Mouse (Mus musculus) embryonic fibroblast, embryonic 13.5 days (primary cell): ENCODE data around the gene Ankrd44. TPM values are rescaled to one million over a fixed set of nuclear protein-coding genes. Genes with fewer than 3 reads are reported as not detected.

Experiments used
- H3K27ac ChIP-seq: 2 replicates; pipeline ENCODE4 v1.5.1; 2012; ENCODE audit warnings: low read length, control low read depth, inconsistent platforms; ENCODE audit not compliant: insufficient read depth
- H3K4me1 ChIP-seq: 2 replicates; pipeline ENCODE4 v1.6.1; 2011; ENCODE audit warnings: low read length; ENCODE audit not compliant: control insufficient read depth, insufficient read depth
- H3K4me3 ChIP-seq: 2 replicates; pipeline ENCODE4 v1.5.1; 2011; ENCODE audit warnings: mild to moderate bottlenecking, control low read depth, low read length; ENCODE audit not compliant: insufficient read depth
- CTCF ChIP-seq: IDR thresholded peaks from 2 replicates; pipeline ENCODE4 v1.5.1; 2011; ENCODE audit warnings: mild to moderate bottlenecking, control low read depth, low read length, moderate library complexity, borderline replicate concordance; ENCODE audit not compliant: insufficient read depth
- POLR2A ChIP-seq: IDR thresholded peaks from 2 replicates; pipeline ENCODE4 v1.6.1; 2011; ENCODE audit warnings: low read depth, mild to moderate bottlenecking, control low read depth, low read length, moderate library complexity
- polyA plus RNA-seq: library from polyadenylated mRNA; stranded (reverse); fragments of >200 nt; gene quantifications from 2 replicates; pipeline ENCODE4 v1.2.4, GENCODE M21; 2011; ENCODE audit warnings: low read depth; ENCODE audit not compliant: missing spikeins, insufficient read length

Gene Ankrd44
- polyA plus RNA-seq, 1 experiment = 24.8 TPM

DNA sequence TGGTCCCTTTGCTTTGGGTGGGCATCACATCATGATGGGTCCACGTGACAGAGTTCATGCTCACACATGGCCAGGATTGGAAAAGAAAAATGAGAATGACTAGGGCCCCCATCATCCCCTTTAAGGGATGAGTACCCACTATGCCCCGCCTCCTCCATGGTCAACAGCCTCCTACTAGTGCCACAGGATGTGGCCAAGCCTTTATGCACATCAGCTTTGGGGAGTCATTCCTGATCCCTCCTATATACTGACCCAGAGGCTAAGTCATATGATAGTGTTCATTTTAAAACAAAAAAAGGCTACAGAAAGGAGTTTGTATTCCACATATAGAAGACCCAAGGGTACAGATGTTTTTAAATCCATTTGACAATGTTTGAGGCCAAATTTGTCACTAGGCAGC, 287.1 kb downstream of the Ankrd44 start:
- no peak for TF ChIP-seq CTCF
- no peak overlapping the region for H3K27ac ChIP-seq
- H3K4me3 ChIP-seq = no peak overlapping the region
- no peaks in the 10 kb centered on the region for H3K4me1 ChIP-seq

DNA sequence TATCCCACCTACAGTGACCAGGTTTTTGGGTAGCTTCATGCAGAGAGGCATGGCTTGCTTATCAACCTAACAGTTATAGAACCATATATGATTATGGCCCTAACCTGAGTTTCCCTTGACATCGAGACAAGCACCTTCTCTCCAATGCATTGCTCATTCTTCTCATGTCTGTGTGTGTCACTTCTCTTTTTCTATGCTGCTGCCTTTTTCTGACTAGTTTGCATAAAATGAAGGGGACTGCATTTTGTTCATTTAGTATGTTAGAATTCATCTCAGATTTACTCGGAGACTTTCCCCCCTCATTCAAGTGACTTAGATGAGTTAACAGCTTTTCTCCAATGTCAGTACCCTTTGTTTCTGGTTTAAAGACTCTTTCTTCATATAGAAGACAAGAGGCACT, 288.8 kb downstream of the Ankrd44 start:
- no peak overlapping the region for H3K4me3 ChIP-seq
- TF ChIP-seq POLR2A = no peak
- TF ChIP-seq CTCF = no peak
- no peak overlapping the region for H3K27ac ChIP-seq
- H3K4me1 ChIP-seq = no peaks in the 10 kb centered on the region

DNA sequence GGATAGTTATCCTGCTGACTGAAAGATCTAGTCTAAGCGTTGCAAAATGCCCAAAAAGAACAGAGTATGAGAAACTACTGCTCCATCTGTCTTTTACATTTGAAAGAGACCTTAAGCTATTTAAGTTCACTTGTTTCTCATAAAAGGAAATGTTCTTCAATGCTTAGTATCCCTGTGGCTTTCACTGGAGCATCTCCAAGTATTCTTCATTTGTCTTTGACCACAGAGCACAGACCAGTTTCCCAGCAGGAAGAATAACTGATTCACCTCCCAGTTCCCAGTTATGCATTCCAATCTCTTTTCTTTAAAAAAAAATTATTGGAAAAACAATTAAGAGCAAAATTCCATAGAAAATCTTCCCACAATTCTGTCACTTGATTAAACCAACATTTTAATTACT, 297.1 kb downstream of the Ankrd44 start:
- Histone ChIP-seq H3K4me3 (no peak overlapping the region), H3K27ac (peak overlapping the region; percentile 92), H3K4me1 (peaks cover 4% of the 10 kb centered on the region; the same call in 1 of the 2 replicates)
- TF ChIP-seq CTCF = no peak
- no peak for TF ChIP-seq POLR2A

DNA sequence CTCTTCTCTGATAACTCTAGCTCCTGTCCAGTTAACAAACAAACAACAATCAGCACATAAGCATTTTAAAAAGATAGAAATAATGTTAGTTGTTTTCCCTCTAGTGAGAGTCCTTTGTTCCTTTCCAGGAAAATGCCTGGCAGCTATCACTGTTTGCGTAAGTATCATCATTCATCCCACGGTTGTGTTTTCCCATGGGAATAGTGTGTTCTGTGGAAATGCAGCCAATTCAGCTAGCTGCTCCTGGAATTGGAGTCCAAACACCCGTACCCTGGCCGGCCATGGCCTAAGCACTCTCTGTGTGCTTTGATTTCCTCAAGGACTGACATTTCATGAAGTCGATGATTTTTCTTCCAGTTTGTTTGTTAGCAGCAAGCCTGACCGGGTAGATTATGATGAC, 311.2 kb downstream of the Ankrd44 start:
- TF ChIP-seq CTCF (no peak), POLR2A (no peak)
- H3K4me3 ChIP-seq = no peak overlapping the region
- peaks cover 2% of the 10 kb centered on the region; the same call in 1 of the 2 replicates for H3K4me1 ChIP-seq
- no peak overlapping the region for H3K27ac ChIP-seq

DNA sequence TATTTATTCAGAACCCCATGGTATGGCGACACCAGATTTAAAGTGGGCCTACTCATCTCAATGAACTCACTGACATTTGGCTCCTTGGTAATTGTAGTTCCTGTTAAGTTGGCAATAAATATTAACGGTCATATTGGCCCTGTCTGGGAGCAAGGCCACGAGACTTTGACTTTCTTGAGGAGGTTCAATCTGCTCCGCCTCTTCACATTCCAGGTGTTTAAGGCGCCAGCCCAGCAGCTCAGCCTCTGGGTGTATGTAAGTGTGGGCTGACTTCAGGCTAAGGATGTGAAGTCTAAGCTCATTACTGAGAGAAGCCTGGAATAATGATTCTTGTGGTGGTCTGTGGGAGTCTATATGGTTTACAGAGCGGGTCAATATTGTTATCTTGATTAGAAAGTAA, 313.8 kb downstream of the Ankrd44 start:
- H3K4me3 ChIP-seq = no peak overlapping the region
- peaks cover 2% of the 10 kb centered on the region; the same call in 1 of the 2 replicates for H3K4me1 ChIP-seq
- no peak for TF ChIP-seq CTCF
- no peak for TF ChIP-seq POLR2A
- no peak overlapping the region for H3K27ac ChIP-seq

DNA sequence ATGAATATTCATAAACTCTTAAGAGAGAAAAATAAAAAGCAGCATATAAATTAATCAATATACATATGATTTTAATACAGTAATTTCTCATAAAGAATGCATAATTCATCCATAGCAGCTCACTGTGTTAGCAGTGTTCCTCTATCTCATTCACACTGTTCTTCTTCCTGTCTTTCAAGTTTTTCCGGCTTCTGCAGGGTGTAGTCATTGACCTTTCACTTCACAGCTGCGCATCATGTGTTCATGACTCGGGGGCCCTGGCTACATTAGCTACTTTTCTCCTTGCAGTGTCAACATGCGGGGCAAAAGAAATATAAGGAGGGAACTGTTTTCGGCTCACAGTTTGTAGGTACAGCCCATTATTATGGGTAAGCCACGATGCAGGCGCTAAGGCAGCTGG, 314.3 kb downstream of the Ankrd44 start:
- H3K27ac ChIP-seq = no peak overlapping the region

GRCm38 (mm10) chr1:54606936-54607335, 319.3 kb downstream of the Ankrd44 start:
- H3K4me3 ChIP-seq = no peak overlapping the region
- no peak overlapping the region for H3K27ac ChIP-seq
- no peak for TF ChIP-seq CTCF
- TF ChIP-seq POLR2A = no peak
- peaks cover 5% of the 10 kb centered on the region for H3K4me1 ChIP-seq

More for the DNA sequence above, 314.3 kb downstream of the Ankrd44 start:
- H3K4me3 ChIP-seq = no peak overlapping the region
- no peak for TF ChIP-seq CTCF
- TF ChIP-seq POLR2A = no peak
- H3K4me1 ChIP-seq = peaks cover 2% of the 10 kb centered on the region; the same call in 1 of the 2 replicates

GRCm38 (mm10) chr1:54601692-54602091, 324.5 kb downstream of the Ankrd44 start:
- H3K27ac ChIP-seq = no peak overlapping the region
- H3K4me1 ChIP-seq = peaks cover 5% of the 10 kb centered on the region
- H3K4me3 ChIP-seq = no peak overlapping the region
- TF ChIP-seq CTCF = no peak

- H3K4me1 ChIP-seq = peaks cover 3% of the 10 kb centered on the region; the same call in 1 of the 2 replicates
- TF ChIP-seq CTCF = no peak
- no peak for TF ChIP-seq POLR2A
- no peak overlapping the region for H3K4me3 ChIP-seq
- H3K27ac ChIP-seq = no peak overlapping the region
Measured at GRCm38 (mm10) chr1:54600275-54600674, 325.9 kb downstream of the Ankrd44 start.

GRCm38 (mm10) chr1:54597594-54598217, 328.5 kb downstream of the Ankrd44 start:
- Histone ChIP-seq H3K4me3 (no peak overlapping the region), H3K4me1 (no peaks in the 10 kb centered on the region), H3K27ac (no peak overlapping the region)
- TF ChIP-seq POLR2A (no peak), CTCF (no peak)

GRCm38 (mm10) chr1:54596151-54596550, 330.0 kb downstream of the Ankrd44 start:
- Histone ChIP-seq H3K4me1 (no peaks in the 10 kb centered on the region), H3K4me3 (no peak overlapping the region), H3K27ac (no peak overlapping the region)
- no peak for TF ChIP-seq CTCF
- TF ChIP-seq POLR2A = no peak

Other genes starting within 250 kb of the Ankrd44 start
- 246 and 258 TPM in 2 replicates for gene Sf3b1, start 101.1 kb upstream of the Ankrd44 start, polyA plus RNA-seq
- 67.1 and 82.1 TPM in 2 replicates for gene Coq10b, start 126.4 kb upstream of the Ankrd44 start, polyA plus RNA-seq
- gene Hspe1, start 161.7 kb upstream of the Ankrd44 start, polyA plus RNA-seq = 429 and 478 TPM in 2 replicates
- gene Hspd1, start 161.9 kb upstream of the Ankrd44 start, polyA plus RNA-seq = 335 and 353 TPM in 2 replicates
- gene Mob4, start 204.8 kb upstream of the Ankrd44 start, polyA plus RNA-seq = 79.3 and 83.1 TPM in 2 replicates